Mouse (Mus musculus): ENCODE measurements around the gene Edrf1. TPM values are rescaled to one million over a fixed set of nuclear protein-coding genes. Genes with fewer than 3 reads are reported as not detected.

Edrf1 gene
- polyA plus RNA-seq, 1 experiment from 2014 or later = 32.0 TPM

Other genes starting within 250 kb of the Edrf1 start
- gene Tex36, start 35.4 kb upstream of the Edrf1 start, polyA plus RNA-seq (2014; fragmentation: Nextera tagmentation; extraction: Ambion mirVana) = 0.16 TPM in 1 of 2 replicates, not detected in the other
- gene Mmp21, start 42.5 kb downstream of the Edrf1 start, polyA plus RNA-seq (2014; fragmentation: Nextera tagmentation; extraction: Ambion mirVana) = 0.08 TPM in 1 of 2 replicates, not detected in the other
- 237 and 240 TPM in 2 replicates for gene Bccip, start 71.8 kb downstream of the Edrf1 start, polyA plus RNA-seq (2014; fragmentation: Nextera tagmentation; extraction: Ambion mirVana)
- gene Uros, start 72.5 kb downstream of the Edrf1 start, polyA plus RNA-seq (2014; fragmentation: Nextera tagmentation; extraction: Ambion mirVana) = 35.2 and 35.9 TPM in 2 replicates
- gene Fank1, start 139.3 kb downstream of the Edrf1 start, polyA plus RNA-seq (2014; fragmentation: Nextera tagmentation; extraction: Ambion mirVana) = 0.32 and 0.37 TPM in 2 replicates
- 19.0 and 20.5 TPM in 2 replicates for gene Dhx32, start 145.2 kb downstream of the Edrf1 start, polyA plus RNA-seq (2014; fragmentation: Nextera tagmentation; extraction: Ambion mirVana)

Data from limb, embryonic 11.5 days (tissue).